ENCODE assay signal across 8 mouse cellular contexts in genomic region chr3:65858741-65859348, GRCm38 (mm10).
DNase-seq lines count a peak whose midpoint lies in the region; ATAC-seq and TF ChIP-seq lines count a peak whose summit lies in the region.

No protein-coding gene starts in this region.

- WGBS in forebrain, embryonic 10.5 days: 15% methylated on average over 13 of the region's 13 CpGs
- WGBS in forebrain, postnatal 0 days: 36% methylated on average over 13 of the region's 13 CpGs

- peak overlapping the region; percentile 64 for H3K27ac ChIP-seq in forebrain, embryonic 10.5 days
- no peak overlapping the region for H3K27ac ChIP-seq in forebrain, postnatal 0 days (ENCODE audit: low read depth, low read length)

- peaks cover 65% of the 10 kb centered on the region for H3K4me1 ChIP-seq in forebrain, embryonic 10.5 days
- peaks cover 8% of the 10 kb centered on the region; the same call in 1 of the 2 replicates for H3K4me1 ChIP-seq in forebrain, postnatal 0 days (ENCODE audit: insufficient read depth)

- no peak for ATAC-seq in forebrain, postnatal 0 days

- no peak for DNase-seq in forebrain, embryonic 10.5 days (ENCODE audit: extremely low spot score, low spot score)
- no peak for DNase-seq in forebrain, postnatal 0 days
- DNase-seq in ovary, adult 18-20 months (ENCODE audit: low spot score): peak; percentile 14
- DNase-seq in ovary, postnatal 14 days (ENCODE audit: low spot score): no peak
- peak; percentile 78 to 89 for DNase-seq in kidney, postnatal 36 days
- peak; percentile 92 for DNase-seq in yolk sac, embryonic 10.5 days (ENCODE audit: low spot score)
- no peak for DNase-seq in left cerebral cortex, postnatal 25 days (ENCODE audit: low spot score in 2 of 2)
- no peak for DNase-seq in cerebellum, postnatal 36 days

- no peak overlapping the region for H3K9ac ChIP-seq in forebrain, postnatal 0 days

- intact Hi-C loops in left cerebral cortex, postnatal 25 days (cut with DNase I): no loop called here

- H3K9me3 ChIP-seq in forebrain, embryonic 10.5 days: no peaks in the 10 kb centered on the region
- no peaks in the 10 kb centered on the region for H3K9me3 ChIP-seq in forebrain, postnatal 0 days (ENCODE audit: low read length)

- H3K27me3 ChIP-seq in forebrain, embryonic 10.5 days (ENCODE audit: poor library complexity, severe bottlenecking): peaks cover 39% of the 10 kb centered on the region
- no peaks in the 10 kb centered on the region for H3K27me3 ChIP-seq in forebrain, postnatal 0 days (ENCODE audit: insufficient read depth, low read length)

- no peak for TF ChIP-seq CTCF in forebrain, postnatal 0 days (IDR thresholded peaks at IDR 0.05; ENCODE audit: low read depth)

- H3K4me2 ChIP-seq in forebrain, postnatal 0 days (ENCODE audit: low read depth): no peak overlapping the region

- peak overlapping the region; percentile 18; the same call in 1 of the 2 replicates for H3K4me3 ChIP-seq in forebrain, embryonic 10.5 days
- H3K4me3 ChIP-seq in forebrain, postnatal 0 days (ENCODE audit: low read depth, low read length): no peak overlapping the region

- no peaks in the 10 kb centered on the region for H3K36me3 ChIP-seq in forebrain, embryonic 10.5 days (replicated peaks)
- H3K36me3 ChIP-seq in forebrain, postnatal 0 days (ENCODE audit: insufficient read depth): no peaks in the 10 kb centered on the region

Comparison
In these comparisons a context has a peak if more than half of its experiments do, and no peak if none do; other contexts are left out.
1. DNase-seq: peak in ovary, adult 18-20 months (single experiment), kidney, postnatal 36 days (2 of 2) and yolk sac, embryonic 10.5 days (single experiment); none in forebrain, embryonic 10.5 days (single experiment), forebrain, postnatal 0 days (single experiment), ovary, postnatal 14 days (single experiment), left cerebral cortex, postnatal 25 days (0 of 2) and cerebellum, postnatal 36 days (0 of 2).